Mouse (Mus musculus) C2C12 (cell line): ENCODE results near the gene 1700028K03Rik.

Experiments used
- CEBPB ChIP-seq: IDR thresholded peaks from one replicate; pipeline ENCODE4 v1.6.1; 2011; ENCODE audit warnings: low read depth, mild to moderate bottlenecking, control low read depth, moderate library complexity
- CTCF ChIP-seq: IDR thresholded peaks from one replicate; pipeline ENCODE4 v1.5.1; 2011; ENCODE audit not compliant: control insufficient read depth, insufficient read depth, insufficient read length
- MYOD1 ChIP-seq: IDR thresholded peaks from one replicate; pipeline ENCODE4 v1.6.1; 2011; ENCODE audit warnings: low read depth; ENCODE audit not compliant: control insufficient read depth, insufficient read length
- MYOG ChIP-seq: IDR thresholded peaks from one replicate; pipeline ENCODE4 v1.6.1; 2011; ENCODE audit not compliant: control insufficient read depth, insufficient read length; ENCODE audit errors: extremely low read depth
- USF1 ChIP-seq: IDR thresholded peaks from one replicate; pipeline ENCODE4 v1.6.1; 2011; ENCODE audit warnings: low read depth, mild to moderate bottlenecking, control low read depth, moderate library complexity

GRCm38 (mm10) chr5:107492471-107492870 is 42.0 kb upstream of the 1700028K03Rik start:
- TF ChIP-seq MYOG (no peak), CTCF (no peak), USF1 (no peak), MYOD1 (no peak), CEBPB (no peak)
